Mouse (Mus musculus) left cerebral cortex, postnatal 10 days (tissue): ENCODE measurements around the gene Aldh3a2. TPM values are rescaled to one million over a fixed set of nuclear protein-coding genes. Genes with fewer than 3 reads are reported as not detected.

Source experiments
- DNase-seq, 2 experiments: peaks; one replicate each; pipeline ENCODE4 v3.0.0; 2021 to 2022; ENCODE audit warnings: low spot score in 2 of 2, mixed read lengths in 1 of 2; ENCODE audit errors: extremely low spot score in 1 of 2
- intact Hi-C: fragments of 180-260 bp; cut with DNase I; formaldehyde crosslinking; loops from one replicate; pipeline ENCODE4 v1.15.1; 2025
- total RNA-seq, 2 experiments: library from RNA; stranded (reverse); gene quantifications; 2 replicates each; pipeline ENCODE4 v1.2.3; 2021

Aldh3a2 gene
- total RNA-seq, 2 experiments from 2014 or later = 50.7 to 51.7 TPM

DNA sequence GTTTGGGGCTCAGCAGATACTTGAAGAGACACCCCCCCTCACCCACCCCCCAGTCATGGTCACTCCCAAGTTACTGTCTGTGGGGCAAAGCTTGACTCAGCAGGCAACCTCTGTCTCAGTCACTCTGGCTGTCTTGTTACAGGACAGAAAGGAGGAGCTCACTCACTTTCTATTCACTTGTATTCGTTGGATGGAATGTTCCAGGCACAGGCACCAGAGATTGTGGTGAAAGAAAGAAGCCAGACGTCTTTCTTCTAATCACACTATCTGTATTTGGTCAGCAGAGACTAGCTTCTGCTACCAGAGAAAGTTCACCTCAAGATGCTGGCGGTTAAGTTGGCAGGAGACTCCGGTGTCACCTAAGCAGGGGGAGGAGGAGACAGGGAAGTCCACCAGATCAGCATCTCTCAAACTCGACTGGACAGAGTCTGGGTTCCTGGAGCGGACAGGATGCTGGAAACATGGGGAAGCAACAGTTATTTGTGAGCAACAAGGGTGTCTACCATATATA lies 43.0 kb downstream of the Aldh3a2 start:
- intact Hi-C loops = no loop called here
- no peak for DNase-seq

- intact Hi-C loops = no loop called here
- no peak for DNase-seq
Measured at GRCm38 (mm10) chr11:61222971-61223745, 44.1 kb downstream of the Aldh3a2 start.

DNA sequence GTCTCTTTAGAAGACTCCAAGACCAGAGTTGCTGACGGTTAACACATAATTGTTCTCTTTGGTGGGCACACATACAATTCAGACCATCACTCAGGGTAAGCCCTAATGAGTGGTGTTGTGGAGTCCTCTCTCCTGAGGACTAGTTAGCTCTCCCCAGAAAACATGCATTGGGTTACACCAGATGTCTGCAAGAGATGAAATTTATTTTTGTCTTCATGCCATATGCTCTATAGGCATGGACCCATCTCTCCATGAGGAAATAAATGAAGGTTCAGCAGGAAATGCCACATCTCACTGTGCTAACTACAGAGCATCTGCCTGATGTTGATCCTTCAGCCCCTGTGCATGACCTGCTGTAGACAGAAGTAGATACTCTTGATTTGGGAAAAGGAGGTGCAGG lies 45.3 kb downstream of the Aldh3a2 start:
- intact Hi-C loops = no loop called here
- peak in 1 of 2 experiments; percentile 17 for DNase-seq

GRCm38 (mm10) chr11:61220156-61220881 lies 46.9 kb downstream of the Aldh3a2 start:
- DNase-seq = peak in 1 of 2 experiments; percentile 18
- intact Hi-C loops = no loop called here

DNA sequence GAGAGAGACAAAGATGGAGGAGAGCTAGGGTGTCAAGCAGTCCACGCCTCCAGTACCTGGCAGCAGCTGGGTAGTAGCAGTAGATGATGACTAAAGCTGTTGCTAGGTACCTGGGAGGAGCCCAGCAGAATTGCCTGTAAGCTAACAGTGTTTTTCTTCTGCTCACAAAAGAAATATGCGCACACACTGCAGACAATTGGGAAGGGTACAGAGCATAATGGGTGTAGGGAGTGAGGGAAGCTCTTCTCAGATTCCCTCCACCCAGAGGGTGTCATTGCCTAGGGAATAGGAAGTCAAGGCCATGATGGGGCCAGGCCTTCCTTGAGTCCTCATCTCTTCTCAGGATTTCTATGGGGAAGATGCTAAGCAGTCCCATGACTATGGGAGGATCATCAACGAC lies 51.3 kb downstream of the Aldh3a2 start:
- intact Hi-C loops = no loop called here
- no peak for DNase-seq

- no peak for DNase-seq
- intact Hi-C loops = no loop called here
Measured at GRCm38 (mm10) chr11:61212102-61212501, 55.2 kb downstream of the Aldh3a2 start.

GRCm38 (mm10) chr11:61208316-61208715 lies 58.9 kb downstream of the Aldh3a2 start:
- DNase-seq = no peak
- intact Hi-C loops = no loop called here

- DNase-seq = no peak
- intact Hi-C loops = no loop called here
Measured at GRCm38 (mm10) chr11:61207487-61208246, 59.6 kb downstream of the Aldh3a2 start, which contains the start of gene Aldh3a1. Gene Aldh3a1 (plus strand): TSS chr11:61207537.

DNA sequence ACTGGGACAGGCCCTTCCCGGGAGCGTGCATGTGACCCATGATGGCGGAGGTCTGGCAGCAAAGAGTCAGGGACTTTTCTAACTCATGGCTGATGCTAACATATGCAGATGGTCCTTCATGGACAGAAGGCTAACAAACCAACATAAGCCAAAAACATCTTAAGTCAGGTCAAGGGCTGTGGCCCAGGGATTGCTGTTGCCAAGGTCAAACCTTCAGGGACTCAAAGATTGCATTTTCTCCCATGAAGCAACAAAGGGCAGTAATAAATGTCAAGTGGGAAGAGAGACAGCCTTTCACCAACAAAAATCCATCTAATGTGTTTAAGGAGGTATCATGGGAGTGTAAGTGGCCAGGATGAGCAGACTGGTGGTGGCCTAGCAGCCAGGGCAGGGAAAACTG lies 61.1 kb downstream of the Aldh3a2 start:
- DNase-seq = no peak
- intact Hi-C loops = no loop called here

- no peak for DNase-seq
- intact Hi-C loops = no loop called here
Measured at GRCm38 (mm10) chr11:61205167-61205950, 61.9 kb downstream of the Aldh3a2 start.

- DNase-seq = no peak
- intact Hi-C loops = no loop called here
Measured at GRCm38 (mm10) chr11:61202810-61203209, 64.5 kb downstream of the Aldh3a2 start.

DNA sequence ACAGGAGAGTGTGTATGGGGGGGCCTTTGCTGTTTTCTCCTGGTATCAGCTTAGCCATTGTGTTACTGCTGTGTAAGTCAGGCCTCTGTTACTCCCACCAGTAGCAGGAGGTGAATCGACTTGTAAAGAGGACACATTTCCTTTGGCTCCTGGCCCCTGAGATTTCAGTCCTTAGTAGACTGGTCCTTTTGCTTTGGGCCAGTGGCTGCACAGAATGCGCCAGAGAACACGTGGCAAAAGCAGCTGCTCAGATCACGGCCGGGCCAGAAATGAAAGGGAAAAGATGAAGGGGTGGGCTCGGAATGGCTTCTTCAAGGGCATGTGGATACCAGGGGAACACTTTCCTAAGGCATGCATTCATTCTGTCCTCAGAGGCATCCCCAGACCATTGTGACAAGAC lies 65.1 kb downstream of the Aldh3a2 start:
- intact Hi-C loops = no loop called here
- no peak for DNase-seq

GRCm38 (mm10) chr11:61199620-61200362 lies 67.5 kb downstream of the Aldh3a2 start:
- intact Hi-C loops = no loop called here
- DNase-seq = no peak

- DNase-seq = no peak
- intact Hi-C loops = no loop called here
Measured at GRCm38 (mm10) chr11:61197935-61198334, 69.3 kb downstream of the Aldh3a2 start.

- DNase-seq = no peak
- intact Hi-C loops = no loop called here
Measured at GRCm38 (mm10) chr11:61196616-61197353, 70.5 kb downstream of the Aldh3a2 start.

- intact Hi-C loops = loop anchor here (5.0 kb wide), 1 partner anchor 214 kb away; no protein-coding TSS in a partner anchor
- peak; percentile 71 to 85 for DNase-seq
Measured at GRCm38 (mm10) chr11:61193392-61193791, 73.9 kb downstream of the Aldh3a2 start.

DNA sequence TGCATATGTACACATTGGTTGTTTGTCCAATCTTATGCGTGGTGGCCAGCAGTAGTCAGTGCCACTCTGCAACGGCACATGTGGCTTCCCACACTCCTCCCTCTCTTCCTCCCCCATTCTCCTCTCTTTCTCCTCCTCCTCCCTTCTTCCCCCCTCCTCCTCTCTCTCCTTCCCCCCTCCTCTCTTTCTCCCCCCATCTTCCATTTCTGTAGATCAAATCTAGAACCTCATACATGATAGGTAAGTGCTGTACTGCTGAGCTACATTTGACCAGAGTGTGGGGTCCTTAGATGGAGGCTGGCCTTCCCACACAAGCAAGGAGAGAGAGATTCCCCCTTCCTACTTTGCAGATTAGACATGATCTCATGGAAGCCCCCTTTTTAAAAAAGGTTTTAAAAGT lies 74.5 kb downstream of the Aldh3a2 start:
- no peak for DNase-seq
- intact Hi-C loops = loop anchor here (5.0 kb wide), 1 partner anchor 215 kb away; no protein-coding TSS in a partner anchor
